Mouse (Mus musculus) spleen, postnatal 36 days (tissue): ENCODE data around the gene BC067074.
"Not testable (repeated sequence)": the region's sequence is repeated elsewhere in the genome, so short reads cannot be mapped to it uniquely, and the experiment has no call there.

Experiments
- DNase-seq, 2 experiments: peaks; one replicate each; pipeline ENCODE4 v3.0.0; 2022; ENCODE audit warnings: low spot score in 2 of 2, mixed read lengths in 1 of 2

The BC067074 gene

GRCm38 (mm10) chr13:113292975-113293706, at the start of gene BC067074:
TSS of gene BC067074 (plus strand) at chr13:113293159.
- DNase-seq = no peak

- no peak for DNase-seq
These were observed 47.9 kb upstream of the BC067074 start for GRCm38 (mm10) chr13:113245025-113245424.

- not testable (repeated sequence) for DNase-seq
These were observed 40.4 kb upstream of the BC067074 start for GRCm38 (mm10) chr13:113252580-113252979.

- DNase-seq = no peak
These were observed 36.2 kb upstream of the BC067074 start for GRCm38 (mm10) chr13:113256766-113257165.

- DNase-seq = no peak
These were observed 35.8 kb upstream of the BC067074 start for GRCm38 (mm10) chr13:113257190-113257589.

- DNase-seq = no peak
These were observed 33.7 kb upstream of the BC067074 start for GRCm38 (mm10) chr13:113259237-113259636.

GRCm38 (mm10) chr13:113262822-113263221, 30.1 kb upstream of the BC067074 start:
- DNase-seq = no peak

- no peak for DNase-seq
These were observed 27.7 kb upstream of the BC067074 start for GRCm38 (mm10) chr13:113265257-113265656.

- DNase-seq = peak; percentile 16 to 39
These were observed 26.4 kb upstream of the BC067074 start for GRCm38 (mm10) chr13:113266495-113266951.

GRCm38 (mm10) chr13:113267204-113267603, 25.8 kb upstream of the BC067074 start:
- no peak for DNase-seq

- peak; percentile 34 to 35 for DNase-seq
These were observed 22.9 kb upstream of the BC067074 start for GRCm38 (mm10) chr13:113269777-113270776.

- no peak for DNase-seq
These were observed 21.8 kb upstream of the BC067074 start for GRCm38 (mm10) chr13:113271189-113271588.

- no peak for DNase-seq
These were observed 5.8 kb upstream of the BC067074 start for GRCm38 (mm10) chr13:113287141-113287540.

- DNase-seq = no peak
These were observed 4.5 kb upstream of the BC067074 start for GRCm38 (mm10) chr13:113288210-113289197.

GRCm38 (mm10) chr13:113289760-113290159, 3.2 kb upstream of the BC067074 start:
- no peak for DNase-seq

- no peak for DNase-seq
These were observed 958 bp upstream of the BC067074 start for GRCm38 (mm10) chr13:113292001-113292400.

- no peak for DNase-seq
These were observed 911 bp downstream of the BC067074 start for GRCm38 (mm10) chr13:113293707-113294432.

GRCm38 (mm10) chr13:113295817-113296485, 3.0 kb downstream of the BC067074 start:
- DNase-seq = no peak

- DNase-seq = no peak
These were observed 13.6 kb downstream of the BC067074 start for GRCm38 (mm10) chr13:113306581-113306980.

GRCm38 (mm10) chr13:113319588-113319987, 26.6 kb downstream of the BC067074 start:
- DNase-seq = no peak
